Mouse (Mus musculus): Measurements from ENCODE around the gene Gm21915.

Gm21915 gene

DNA sequence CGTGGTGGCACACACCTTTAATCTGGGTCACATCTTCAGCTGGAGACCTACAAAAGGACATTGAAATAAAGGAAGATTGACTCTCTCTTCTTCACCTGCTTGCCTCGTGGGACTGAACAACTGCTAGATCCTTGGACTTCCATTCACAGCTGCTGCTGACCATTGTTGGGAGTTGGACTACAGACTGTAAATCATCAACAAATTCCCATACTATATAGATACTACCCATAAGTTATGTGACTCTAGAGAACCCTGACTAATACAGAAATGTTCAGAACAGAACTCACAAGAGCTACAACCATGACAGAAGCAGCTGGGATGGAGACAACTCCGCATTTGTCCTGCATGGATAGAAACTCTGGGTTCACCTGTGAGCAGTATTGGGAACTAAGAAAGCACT, at the start of gene Gm21915:
Gene Gm21915, plus strand, starts transcription at position 301 of the 400 bp plus-strand sequence.
- no peak for DNase-seq (ENCODE audit: low read depth)

DNA sequence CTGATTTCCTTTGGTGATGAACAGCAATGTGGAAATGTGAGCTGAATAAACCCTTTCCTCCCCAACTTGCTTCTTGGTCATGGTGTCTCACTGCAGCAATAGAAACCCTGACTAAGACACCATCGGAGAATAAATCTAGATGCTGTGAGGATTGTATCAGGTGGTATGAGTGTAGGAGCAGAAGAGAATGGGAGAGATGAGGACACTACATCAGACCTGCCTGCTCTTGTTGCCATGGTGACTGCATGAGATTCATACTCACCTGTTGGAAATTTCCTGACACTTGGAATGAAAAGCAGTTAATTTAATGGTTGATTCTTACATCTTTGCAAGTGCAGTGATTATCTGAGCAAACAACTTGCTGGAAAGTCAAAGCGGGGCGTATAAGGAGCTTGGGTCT, 48.1 kb upstream of the Gm21915 start:
- DNase-seq (ENCODE audit: low read depth): no peak

DNA sequence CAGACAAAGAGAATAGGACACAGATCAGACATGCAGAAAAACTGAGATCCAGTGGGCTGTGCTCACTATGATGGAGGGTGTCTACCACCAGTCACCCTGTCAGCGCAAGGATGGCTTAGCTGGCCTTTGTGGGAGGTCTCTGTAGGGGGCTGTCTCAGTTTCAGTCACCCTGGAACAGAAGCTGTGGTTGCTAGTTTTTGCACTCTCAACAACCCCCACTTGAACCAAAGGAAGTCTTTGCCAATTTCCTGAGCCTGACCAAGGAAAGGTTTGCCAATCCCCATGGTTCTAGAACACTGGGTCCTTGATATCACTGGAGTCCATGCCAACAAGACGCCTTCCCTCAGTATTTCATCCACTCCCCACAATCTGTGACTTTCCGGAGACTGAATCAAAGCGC, 47.6 kb upstream of the Gm21915 start:
- DNase-seq (ENCODE audit: low read depth): no peak

GRCm38 (mm10) chr9:40625341-40625740, 45.1 kb upstream of the Gm21915 start:
- no peak for DNase-seq (ENCODE audit: low read depth)

DNA sequence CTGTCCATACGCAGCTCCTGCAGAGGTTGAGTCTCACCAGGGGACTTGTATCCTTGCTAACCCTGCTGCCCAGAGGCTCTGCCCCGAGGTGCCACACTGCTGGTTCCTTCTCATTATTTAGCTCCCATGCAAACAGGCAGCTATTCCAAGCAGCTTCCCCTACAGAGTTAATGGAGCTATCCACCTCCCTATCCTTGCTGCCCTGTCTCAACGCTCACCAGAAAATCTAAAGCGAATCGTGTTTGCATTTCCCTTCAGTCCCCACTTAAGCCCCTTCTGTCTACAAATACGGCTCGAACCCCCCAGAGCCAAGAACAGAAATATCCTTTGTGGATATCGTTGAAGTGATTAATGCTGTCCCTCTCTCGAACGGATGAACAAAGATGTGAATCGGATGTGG, 43.8 kb upstream of the Gm21915 start:
- no peak for DNase-seq (ENCODE audit: low read depth)

GRCm38 (mm10) chr9:40627146-40627713, 43.2 kb upstream of the Gm21915 start:
- DNase-seq (ENCODE audit: low read depth): no peak

DNA sequence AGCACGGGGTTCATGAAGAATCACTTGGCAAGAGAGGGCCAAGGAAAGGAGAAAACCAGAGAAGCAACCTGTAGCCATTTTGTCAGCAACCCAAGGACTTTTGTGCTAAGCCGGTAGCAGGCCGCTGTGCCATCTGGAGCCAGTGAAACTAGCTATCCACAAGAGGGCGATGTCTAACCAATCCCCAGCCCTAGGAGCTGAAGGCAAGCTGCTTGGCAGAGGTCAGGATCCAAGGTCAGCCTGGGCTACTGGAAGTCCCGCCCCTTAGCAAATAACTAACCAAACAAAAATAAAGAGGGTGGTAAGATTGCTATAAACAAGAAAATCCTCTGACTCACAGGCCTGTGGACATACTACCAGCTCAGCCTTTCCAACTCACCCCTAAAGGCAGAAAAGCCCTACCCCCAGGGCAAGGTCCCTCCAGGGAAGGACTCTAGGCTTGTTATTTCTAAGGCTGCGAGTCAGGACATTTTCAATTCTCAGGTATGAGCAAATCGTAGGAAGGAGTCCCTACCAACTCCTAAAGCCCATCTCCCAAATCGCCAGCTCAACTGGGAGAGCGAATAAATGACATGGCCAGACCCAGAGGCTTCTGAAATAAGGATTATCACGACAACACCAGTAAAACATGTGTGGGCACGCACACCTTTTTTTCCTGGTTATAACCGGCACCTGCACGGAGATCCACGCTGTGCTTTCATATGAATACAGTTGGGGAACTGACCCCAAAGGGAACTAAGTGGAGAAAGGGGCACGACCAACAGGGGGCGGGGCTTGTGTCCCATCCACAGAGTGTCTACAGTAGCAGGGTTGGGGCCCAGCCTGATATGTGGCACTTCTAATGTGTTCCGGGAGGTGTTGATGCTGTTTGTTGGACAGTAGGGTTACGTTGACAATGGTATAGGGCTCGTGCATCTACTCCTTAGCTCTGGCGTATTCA, 42.0 kb upstream of the Gm21915 start:
- no peak for DNase-seq (ENCODE audit: low read depth)

DNA sequence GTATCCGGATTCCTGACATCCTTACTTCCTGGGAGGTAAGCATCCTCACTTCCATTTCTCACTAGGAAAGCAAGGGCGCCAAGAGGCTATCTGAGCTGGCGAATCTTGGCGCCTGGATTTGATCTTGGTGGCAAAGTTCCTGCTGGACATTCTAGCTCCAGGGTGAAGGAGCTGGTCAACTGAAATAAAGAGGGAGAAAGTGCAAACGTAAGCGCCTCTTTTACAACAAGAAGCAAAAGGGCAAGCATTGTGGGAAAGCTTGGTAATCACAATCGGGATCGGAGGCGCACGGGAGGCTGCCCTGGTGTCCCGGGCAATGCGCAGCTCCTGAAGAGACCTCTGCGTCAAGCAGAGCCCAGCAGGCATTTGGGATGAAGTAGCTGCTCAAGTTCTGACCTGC, 41.0 kb upstream of the Gm21915 start:
- no peak for DNase-seq (ENCODE audit: low read depth)

- no peak for DNase-seq (ENCODE audit: low read depth)
These were observed 39.3 kb upstream of the Gm21915 start for GRCm38 (mm10) chr9:40631101-40631500.

GRCm38 (mm10) chr9:40631505-40631904, 38.9 kb upstream of the Gm21915 start:
- no peak for DNase-seq (ENCODE audit: low read depth)

- DNase-seq (ENCODE audit: low read depth): no peak
These were observed 34.4 kb upstream of the Gm21915 start for GRCm38 (mm10) chr9:40636054-40636453.

- DNase-seq (ENCODE audit: low read depth): no peak
These were observed 32.6 kb upstream of the Gm21915 start for GRCm38 (mm10) chr9:40637705-40638393.

DNA sequence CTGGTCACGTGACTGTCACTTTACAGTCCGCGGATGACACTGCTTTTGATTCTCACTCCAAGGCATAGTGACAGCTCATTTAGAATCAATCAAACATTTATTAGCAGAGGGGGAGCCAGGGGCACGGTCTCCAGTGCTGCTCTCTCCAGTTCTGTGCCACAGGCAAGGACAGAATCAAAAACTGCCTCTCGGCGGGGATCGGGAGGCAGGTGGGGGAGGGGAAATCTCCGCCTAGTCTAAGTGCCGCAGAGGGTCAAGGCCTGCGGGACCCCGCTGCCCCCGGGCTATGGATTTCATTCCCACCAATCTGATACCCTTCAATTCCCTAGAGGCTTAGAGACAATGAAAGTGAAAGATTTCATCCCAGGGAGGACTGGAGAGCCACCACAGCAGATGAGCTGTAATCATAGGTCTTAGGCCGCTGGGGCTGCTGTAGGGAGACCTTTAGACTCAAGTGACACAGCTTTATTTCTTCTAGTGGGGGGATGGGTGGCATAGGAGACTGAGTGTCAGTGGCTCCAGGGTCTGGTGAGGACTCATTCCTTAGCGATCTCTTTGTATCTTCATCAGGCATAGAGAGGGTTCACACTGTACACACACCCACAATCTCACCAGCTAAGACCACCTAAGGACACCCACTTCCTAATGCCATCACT, 31.9 kb upstream of the Gm21915 start:
- DNase-seq (ENCODE audit: low read depth): no peak

DNA sequence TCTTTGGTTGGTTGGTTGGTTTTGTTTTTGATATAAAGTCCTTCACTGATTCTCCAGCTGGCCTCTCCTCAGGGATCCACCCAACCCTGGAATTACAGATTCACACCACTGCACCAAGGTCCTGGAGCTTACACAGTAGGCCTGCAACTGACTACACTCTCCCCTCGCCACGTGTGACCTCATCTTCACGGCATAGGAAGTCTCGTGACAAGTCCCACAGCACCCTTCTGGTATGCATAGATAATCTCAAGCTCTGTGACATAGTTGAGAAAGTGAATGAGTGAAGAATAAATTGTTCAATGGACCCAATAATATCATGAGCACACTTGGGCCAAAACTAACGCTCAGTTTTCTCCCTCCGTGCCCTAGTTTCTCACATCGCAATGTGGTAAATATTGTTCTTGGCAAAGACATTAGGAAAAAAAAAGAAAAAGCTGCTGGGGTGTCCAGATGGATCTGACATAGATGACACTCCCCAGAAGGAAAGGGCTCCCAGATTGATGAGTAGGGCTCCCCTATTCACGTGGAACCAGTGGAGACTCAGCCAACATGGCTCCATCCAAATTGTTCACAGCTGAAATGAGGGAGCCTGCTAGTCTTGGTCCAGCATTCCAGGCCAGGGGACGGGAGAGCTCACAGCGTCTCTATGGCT, 30.8 kb upstream of the Gm21915 start:
- peak; percentile 19 for DNase-seq (ENCODE audit: low read depth)

GRCm38 (mm10) chr9:40641318-40641717, 29.1 kb upstream of the Gm21915 start:
- DNase-seq (ENCODE audit: low read depth): peak; percentile 60

- DNase-seq (ENCODE audit: low read depth): peak; percentile 27
These were observed 27.8 kb upstream of the Gm21915 start for GRCm38 (mm10) chr9:40642470-40643220.

DNA sequence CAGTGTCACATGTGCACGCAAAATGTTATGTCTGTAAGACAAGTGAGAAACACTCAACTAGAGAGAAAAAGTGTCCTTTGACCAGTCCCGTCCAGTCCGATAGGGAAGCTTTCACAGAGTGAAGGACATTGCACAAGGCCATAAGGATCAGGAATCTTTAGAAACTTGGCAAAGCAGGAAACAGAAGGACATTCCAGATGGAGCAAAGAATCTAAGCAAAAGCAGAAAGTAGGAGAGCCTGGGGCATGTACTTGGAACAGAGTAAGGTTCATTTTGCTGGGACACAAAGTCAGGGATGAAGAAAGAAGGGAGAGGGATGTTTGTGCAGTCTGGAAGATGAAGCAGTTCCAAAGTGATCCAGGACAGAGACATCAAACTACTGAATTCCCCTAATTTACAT, 21.0 kb upstream of the Gm21915 start:
- no peak for DNase-seq (ENCODE audit: low read depth)

DNA sequence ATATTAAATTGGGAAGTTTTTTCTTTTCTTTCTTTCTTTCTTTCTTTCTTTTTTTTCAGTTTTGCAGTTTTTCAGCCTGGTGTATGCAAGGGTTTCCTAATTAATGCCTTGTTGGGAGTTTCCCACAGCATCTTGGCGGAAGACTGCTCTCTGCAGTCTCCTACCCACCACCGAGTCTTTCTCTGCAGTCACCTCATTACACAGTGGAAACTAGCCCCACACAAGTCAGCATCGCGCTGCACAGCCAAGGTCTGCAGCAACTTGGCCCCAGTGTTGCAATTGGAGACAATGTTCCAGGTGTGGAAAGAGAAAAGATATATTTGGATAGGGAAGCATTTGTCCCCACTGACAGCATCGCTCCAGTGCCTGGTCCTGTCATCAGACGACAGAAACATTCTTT, 20.4 kb upstream of the Gm21915 start:
- no peak for DNase-seq (ENCODE audit: low read depth)

GRCm38 (mm10) chr9:40651239-40651859, 19.1 kb upstream of the Gm21915 start:
- no peak for DNase-seq (ENCODE audit: low read depth)

DNA sequence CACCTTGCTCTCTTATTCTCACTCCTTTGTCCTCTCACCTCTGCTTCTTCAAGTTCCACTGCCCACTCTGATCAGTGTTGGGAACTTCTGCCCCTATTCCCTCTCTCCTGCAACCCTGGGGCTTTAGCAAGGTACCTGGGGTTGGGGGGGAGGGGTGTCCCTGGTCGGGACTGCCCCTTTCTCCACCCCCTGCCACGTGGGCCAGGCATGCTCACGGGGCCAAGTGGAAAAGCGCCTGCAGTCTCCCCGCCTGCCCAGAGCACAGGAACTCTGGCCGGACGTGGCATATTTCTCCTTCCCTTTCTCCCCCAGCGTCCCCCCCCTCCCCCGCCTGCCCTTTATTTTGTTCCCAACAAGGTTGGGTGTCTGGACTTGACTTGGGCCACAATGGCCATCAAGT, 17.7 kb upstream of the Gm21915 start:
- no peak for DNase-seq (ENCODE audit: low read depth)
